Mouse (Mus musculus): Measurements from ENCODE around the gene Spata6.

The Spata6 gene

GRCm38 (mm10) chr4:111852626-111853025 is 132.8 kb downstream of the Spata6 start:
- DNase-seq = no peak

GRCm38 (mm10) chr4:111866701-111867100 is 146.9 kb downstream of the Spata6 start:
- DNase-seq = no peak

GRCm38 (mm10) chr4:111867743-111868401 is 148.1 kb downstream of the Spata6 start:
- no peak for DNase-seq

Data from thymus, postnatal 25 days (tissue).